Comparison of ENCODE assay signal across 8 mouse cellular contexts in the genomic region with DNA sequence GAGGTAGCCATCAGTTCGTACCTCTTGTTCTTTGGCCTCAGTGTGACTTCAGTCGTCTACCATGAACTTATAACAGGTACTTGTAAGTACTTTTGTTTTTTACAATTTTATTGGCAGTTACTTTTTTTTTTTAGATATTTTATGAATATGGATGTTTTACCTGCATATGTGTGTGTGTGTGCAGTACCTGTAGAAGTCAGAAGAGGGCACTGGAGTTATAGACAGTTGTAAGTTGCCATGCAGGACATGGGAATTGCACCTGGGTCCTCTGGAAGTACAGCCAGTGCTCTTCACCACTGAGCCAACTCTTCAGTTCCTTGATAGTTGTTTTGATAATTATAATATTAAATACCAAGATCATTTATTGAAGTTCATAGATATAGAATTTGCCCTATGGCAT. TPM values are rescaled to one million over a fixed set of nuclear protein-coding genes. Genes with fewer than 3 reads are reported as not detected.
DNase-seq lines count a peak whose midpoint lies in the region; ATAC-seq lines count a peak whose summit lies in the region.

No protein-coding gene starts in this region.

- no peaks in the 10 kb centered on the region for H3K27me3 ChIP-seq in hindbrain, embryonic 14.5 days (ENCODE audit: control insufficient read depth, insufficient read depth, low read length)

- H3K4me3 ChIP-seq in hindbrain, embryonic 14.5 days (replicated peaks; ENCODE audit: low read length) = no peak overlapping the region

- H3K27ac ChIP-seq in hindbrain, embryonic 14.5 days = no peak overlapping the region

- H3K36me3 ChIP-seq in hindbrain, embryonic 14.5 days (replicated peaks; ENCODE audit: control insufficient read depth, insufficient read depth) = peaks cover 10% of the 10 kb centered on the region; the same call in 1 of the 2 replicates

- no peak for ATAC-seq in hindbrain, embryonic 14.5 days (ENCODE audit: low FRiP score)

- 93% methylated on average over 2 of the region's 2 CpGs for WGBS in hindbrain, embryonic 14.5 days

- no peaks in the 10 kb centered on the region for H3K4me1 ChIP-seq in hindbrain, embryonic 14.5 days (replicated peaks; ENCODE audit: control insufficient read depth, insufficient read depth, low read length)

- H3K9me3 ChIP-seq in hindbrain, embryonic 14.5 days (ENCODE audit: control insufficient read depth, low read length) = no peaks in the 10 kb centered on the region

- no peak overlapping the region for H3K9ac ChIP-seq in hindbrain, embryonic 14.5 days

- peak; percentile 16 to 36 for DNase-seq in cerebellum, postnatal 10 days
- no peak for DNase-seq in cerebellum, postnatal 4 days (ENCODE audit: low spot score in 2 of 2)
- peak; percentile 11 for DNase-seq in ovary, postnatal 14 days (ENCODE audit: low spot score)
- DNase-seq in ovary, adult 18-20 months (ENCODE audit: low spot score) = no peak
- peak; percentile 50 for DNase-seq in kidney, postnatal 10 days
- no peak for DNase-seq in left cerebral cortex, adult 11 months (ENCODE audit: low spot score)
- DNase-seq in hindbrain, embryonic 14.5 days (ENCODE audit: low spot score) = no peak
- DNase-seq in adipocyte (ENCODE audit: low spot score) = no peak

- H3K4me2 ChIP-seq in hindbrain, embryonic 14.5 days (replicated peaks) = no peak overlapping the region

RNA-seq across cellular contexts. Expression of a gene that starts 19.8 kb away (rescaled TPM):
- polyA plus RNA-seq in hindbrain, embryonic 14.5 days (2014; fragmentation: Nextera tagmentation; extraction: Ambion mirVana) = 3.7 and 5.3 TPM in 2 replicates

RNA-seq across cellular contexts. Expression of a gene that starts 27.8 kb away (rescaled TPM):
- 33.1 and 33.8 TPM in 2 replicates for polyA plus RNA-seq in hindbrain, embryonic 14.5 days (2014; fragmentation: Nextera tagmentation; extraction: Ambion mirVana)

RNA-seq across cellular contexts. Expression of a gene that starts 28.1 kb away (rescaled TPM):
- 25.1 and 26.4 TPM in 2 replicates for polyA plus RNA-seq in hindbrain, embryonic 14.5 days (2014; fragmentation: Nextera tagmentation; extraction: Ambion mirVana)

Comparison
In these comparisons a context has a peak if more than half of its experiments do, and no peak if none do; other contexts are left out.
1. DNase-seq: peak in cerebellum, postnatal 10 days (2 of 2), ovary, postnatal 14 days (single experiment) and kidney, postnatal 10 days (single experiment); none in cerebellum, postnatal 4 days (0 of 2), ovary, adult 18-20 months (single experiment), left cerebral cortex, adult 11 months (single experiment), hindbrain, embryonic 14.5 days (single experiment) and adipocyte (single experiment).